Mouse (Mus musculus): ENCODE results near the gene Piga. TPM values are rescaled to one million over a fixed set of nuclear protein-coding genes. Genes with fewer than 3 reads are reported as not detected.

Piga gene
- polyA plus RNA-seq, 1 experiment: not detected

DNA sequence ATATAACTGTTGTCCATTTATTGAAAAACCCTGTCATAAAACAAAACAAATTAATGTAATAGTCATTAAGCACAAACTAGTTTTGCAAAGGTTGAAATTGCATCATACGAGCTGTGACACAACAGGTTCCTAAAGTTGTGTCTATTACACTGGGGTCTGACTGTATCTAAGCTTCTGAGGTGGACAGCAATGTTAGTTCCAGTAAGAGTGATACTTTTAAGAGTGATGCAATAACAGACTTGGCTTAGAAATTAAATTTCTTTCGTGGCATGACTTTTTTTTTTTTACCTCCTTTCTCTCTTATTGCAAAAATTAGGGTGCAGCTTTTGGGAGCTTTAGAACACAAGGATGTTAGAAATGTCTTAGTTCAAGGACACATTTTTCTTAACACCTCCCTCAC is 8.6 kb downstream of the Piga start:
- Histone ChIP-seq H3K27ac (ENCODE audit: insufficient read depth, low read depth, low read length) (no peak overlapping the region), H3K4me1 (ENCODE audit: control insufficient read depth, insufficient read depth, low read length) (no peaks in the 10 kb centered on the region), H3K4me3 (ENCODE audit: insufficient read depth, low read depth, low read length) (no peak overlapping the region)
- 81% methylated on average over 2 of the region's 2 CpGs for WGBS
- no peak for TF ChIP-seq CTCF (IDR thresholded peaks at IDR 0.05; ENCODE audit: insufficient read depth, low read depth, low read length)
- no peak for TF ChIP-seq POLR2A (IDR thresholded peaks at IDR 0.05; ENCODE audit: insufficient read depth, low read depth, low read length)

GRCm38 (mm10) chrX:164430621-164431020 is 11.0 kb downstream of the Piga start:
- TF ChIP-seq POLR2A (IDR thresholded peaks at IDR 0.05; ENCODE audit: insufficient read depth, low read depth, low read length): no peak
- no peak for TF ChIP-seq CTCF (IDR thresholded peaks at IDR 0.05; ENCODE audit: insufficient read depth, low read depth, low read length)
- no peaks in the 10 kb centered on the region for H3K4me1 ChIP-seq (ENCODE audit: control insufficient read depth, insufficient read depth, low read length)
- 89% methylated on average over 6 of the region's 6 CpGs for WGBS
- H3K27ac ChIP-seq (ENCODE audit: insufficient read depth, low read depth, low read length): no peak overlapping the region
- H3K4me3 ChIP-seq (ENCODE audit: insufficient read depth, low read depth, low read length): no peak overlapping the region

- no peak overlapping the region for H3K27ac ChIP-seq (ENCODE audit: insufficient read depth, low read depth, low read length)
- H3K4me3 ChIP-seq (ENCODE audit: insufficient read depth, low read depth, low read length): no peak overlapping the region
- H3K4me1 ChIP-seq (ENCODE audit: control insufficient read depth, insufficient read depth, low read length): no peaks in the 10 kb centered on the region
- TF ChIP-seq POLR2A (IDR thresholded peaks at IDR 0.05; ENCODE audit: insufficient read depth, low read depth, low read length) (no peak), CTCF (IDR thresholded peaks at IDR 0.05; ENCODE audit: insufficient read depth, low read depth, low read length) (no peak)
- WGBS: 86% methylated on average over 2 of the region's 2 CpGs
Observed at GRCm38 (mm10) chrX:164431133-164431532, 11.5 kb downstream of the Piga start.

DNA sequence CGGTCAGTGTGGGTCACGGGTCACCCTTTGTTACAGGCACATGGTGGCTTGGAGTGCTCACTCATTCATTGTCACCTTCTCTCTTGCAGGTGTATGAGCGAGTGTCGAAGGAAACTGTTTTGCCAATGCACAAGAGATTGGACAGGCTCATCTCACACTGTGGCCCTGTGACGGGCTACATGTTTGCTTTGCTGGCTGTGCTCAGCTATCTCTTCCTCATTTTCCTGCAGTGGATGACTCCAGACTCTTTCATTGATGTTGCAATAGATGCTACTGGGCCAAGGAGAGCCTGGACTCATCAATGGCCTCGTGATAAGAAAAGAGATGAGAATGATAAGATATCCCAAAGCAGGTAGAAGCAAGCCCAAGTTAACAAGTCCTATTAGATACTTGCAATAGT is 12.0 kb downstream of the Piga start:
- Histone ChIP-seq H3K4me1 (ENCODE audit: control insufficient read depth, insufficient read depth, low read length) (no peaks in the 10 kb centered on the region), H3K4me3 (ENCODE audit: insufficient read depth, low read depth, low read length) (no peak overlapping the region), H3K27ac (ENCODE audit: insufficient read depth, low read depth, low read length) (no peak overlapping the region)
- WGBS: 94% methylated on average over 6 of the region's 6 CpGs
- TF ChIP-seq POLR2A (IDR thresholded peaks at IDR 0.05; ENCODE audit: insufficient read depth, low read depth, low read length) (no peak), CTCF (IDR thresholded peaks at IDR 0.05; ENCODE audit: insufficient read depth, low read depth, low read length) (no peak)

DNA sequence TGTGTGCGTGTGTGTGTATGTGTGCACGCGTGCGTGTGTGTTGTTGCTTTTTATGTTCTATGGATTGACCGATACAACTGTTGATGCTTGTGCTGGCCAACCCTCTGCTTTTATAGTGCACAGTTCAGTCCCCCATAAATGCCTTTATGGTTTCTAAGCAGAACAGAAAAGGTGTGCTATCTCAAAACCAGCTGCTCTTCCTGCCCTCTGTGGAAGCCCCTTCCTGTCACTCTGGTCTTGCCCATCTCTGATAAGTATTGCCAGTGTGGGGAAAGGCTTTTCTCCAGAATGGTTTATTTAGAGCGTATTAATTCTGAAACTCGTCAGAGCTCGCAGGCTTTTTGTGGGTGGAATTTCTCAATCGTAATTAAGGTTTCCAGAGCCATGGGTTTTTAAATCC is 13.1 kb downstream of the Piga start:
- TF ChIP-seq POLR2A (IDR thresholded peaks at IDR 0.05; ENCODE audit: insufficient read depth, low read depth, low read length) (no peak), CTCF (IDR thresholded peaks at IDR 0.05; ENCODE audit: insufficient read depth, low read depth, low read length) (no peak)
- WGBS: 72% methylated on average over 9 of the region's 9 CpGs

GRCm38 (mm10) chrX:164436709-164437108 is 17.1 kb downstream of the Piga start, which contains the start of gene Asb11:
TSS of gene Asb11 (plus strand) at chrX:164436994.
- H3K27ac ChIP-seq (ENCODE audit: insufficient read depth, low read depth, low read length): no peak within 1 kb of the TSS
- 72% methylated on average over 8 of the region's 8 CpGs for WGBS
- TF ChIP-seq CTCF (IDR thresholded peaks at IDR 0.05; ENCODE audit: insufficient read depth, low read depth, low read length) (no peak), POLR2A (IDR thresholded peaks at IDR 0.05; ENCODE audit: insufficient read depth, low read depth, low read length) (no peak)
- no peak within 1 kb of the TSS for H3K4me3 ChIP-seq (ENCODE audit: insufficient read depth, low read depth, low read length)
- H3K4me1 ChIP-seq (ENCODE audit: control insufficient read depth, insufficient read depth, low read length): no peaks in the 10 kb centered on the region

More for the DNA sequence above, 13.1 kb downstream of the Piga start:
- H3K4me1 ChIP-seq (ENCODE audit: control insufficient read depth, insufficient read depth, low read length): no peaks in the 10 kb centered on the region
- no peak overlapping the region for H3K27ac ChIP-seq (ENCODE audit: insufficient read depth, low read depth, low read length)
- H3K4me3 ChIP-seq (ENCODE audit: insufficient read depth, low read depth, low read length): no peak overlapping the region

- no peak overlapping the region for H3K4me3 ChIP-seq (ENCODE audit: insufficient read depth, low read depth, low read length)
- TF ChIP-seq CTCF (IDR thresholded peaks at IDR 0.05; ENCODE audit: insufficient read depth, low read depth, low read length) (no peak), POLR2A (IDR thresholded peaks at IDR 0.05; ENCODE audit: insufficient read depth, low read depth, low read length) (no peak)
- WGBS: 83% methylated on average over 7 of the region's 7 CpGs
- no peak overlapping the region for H3K27ac ChIP-seq (ENCODE audit: insufficient read depth, low read depth, low read length)
- H3K4me1 ChIP-seq (ENCODE audit: control insufficient read depth, insufficient read depth, low read length): no peaks in the 10 kb centered on the region
Observed at GRCm38 (mm10) chrX:164439462-164439861, 19.9 kb downstream of the Piga start.

GRCm38 (mm10) chrX:164440140-164440539 is 20.6 kb downstream of the Piga start:
- 25% methylated on average over 2 of the region's 2 CpGs for WGBS
- TF ChIP-seq POLR2A (IDR thresholded peaks at IDR 0.05; ENCODE audit: insufficient read depth, low read depth, low read length) (no peak), CTCF (IDR thresholded peaks at IDR 0.05; ENCODE audit: insufficient read depth, low read depth, low read length) (no peak)
- H3K4me1 ChIP-seq (ENCODE audit: control insufficient read depth, insufficient read depth, low read length): no peaks in the 10 kb centered on the region
- H3K4me3 ChIP-seq (ENCODE audit: insufficient read depth, low read depth, low read length): no peak overlapping the region
- H3K27ac ChIP-seq (ENCODE audit: insufficient read depth, low read depth, low read length): no peak overlapping the region

DNA sequence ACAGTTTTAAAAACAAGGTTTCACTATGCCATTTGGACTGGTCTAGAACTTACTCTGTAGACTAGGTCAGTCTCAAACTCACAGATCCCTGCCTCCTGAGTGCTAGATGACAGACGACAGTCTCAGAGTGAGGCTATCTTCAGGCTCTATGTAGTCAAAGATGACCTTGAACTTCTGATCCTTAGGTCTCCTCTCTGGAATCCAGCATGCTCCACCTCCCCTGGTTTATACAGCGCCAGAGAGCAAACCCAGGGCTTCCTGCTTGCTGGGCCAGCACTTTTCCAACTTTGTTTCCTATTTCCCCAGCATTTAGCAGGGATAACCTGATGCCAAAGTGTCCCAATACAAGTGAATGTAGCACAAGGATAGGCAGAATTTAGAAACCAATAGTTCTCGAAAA is 21.1 kb downstream of the Piga start:
- H3K4me3 ChIP-seq (ENCODE audit: insufficient read depth, low read depth, low read length): no peak overlapping the region
- TF ChIP-seq POLR2A (IDR thresholded peaks at IDR 0.05; ENCODE audit: insufficient read depth, low read depth, low read length): no peak
- TF ChIP-seq CTCF (IDR thresholded peaks at IDR 0.05; ENCODE audit: insufficient read depth, low read depth, low read length): no peak
- no peaks in the 10 kb centered on the region for H3K4me1 ChIP-seq (ENCODE audit: control insufficient read depth, insufficient read depth, low read length)
- H3K27ac ChIP-seq (ENCODE audit: insufficient read depth, low read depth, low read length): no peak overlapping the region
- 79% methylated on average over 3 of the region's 3 CpGs for WGBS

GRCm38 (mm10) chrX:164441306-164441705 is 21.7 kb downstream of the Piga start:
- Histone ChIP-seq H3K4me3 (ENCODE audit: insufficient read depth, low read depth, low read length) (no peak overlapping the region), H3K4me1 (ENCODE audit: control insufficient read depth, insufficient read depth, low read length) (no peaks in the 10 kb centered on the region), H3K27ac (ENCODE audit: insufficient read depth, low read depth, low read length) (no peak overlapping the region)
- no peak for TF ChIP-seq POLR2A (IDR thresholded peaks at IDR 0.05; ENCODE audit: insufficient read depth, low read depth, low read length)
- TF ChIP-seq CTCF (IDR thresholded peaks at IDR 0.05; ENCODE audit: insufficient read depth, low read depth, low read length): no peak
- 87% methylated on average over 3 of the region's 3 CpGs for WGBS

Measured in olfactory bulb, adult 2 months (tissue).